Mouse (Mus musculus): Measurements from ENCODE around the gene Utrn. TPM values are rescaled to one million over a fixed set of nuclear protein-coding genes. Genes with fewer than 3 reads are reported as not detected.
A peak's percentile ranks its signal among the peaks of the same experiment; 100 is the strongest.

Utrn gene
- total and polyA plus RNA-seq, 3 experiments = 0.31 to 1.1 (median 0.67) TPM

GRCm38 (mm10) chr10:12456867-12457266 lies 412.3 kb downstream of the Utrn start:
- Histone ChIP-seq H3K27me3 (replicated peaks) (no peaks in the 10 kb centered on the region), H3K27ac (ENCODE audit: insufficient read depth, low read depth) (no peak overlapping the region), H3K9me3 (replicated peaks; ENCODE audit: low read length) (no peaks in the 10 kb centered on the region), H3K4me2 (ENCODE audit: insufficient read depth, low read depth, poor library complexity, severe bottlenecking) (no peak overlapping the region), H3K4me3 (replicated peaks in 1 of 3; ENCODE audit: low read depth in 2 of 3, low read length in 2 of 3, poor library complexity in 1 of 3) (no peak overlapping the region), H3K36me3 (replicated peaks in 1 of 2; ENCODE audit: control insufficient read depth in 1 of 2, insufficient read depth in 1 of 2, low read length in 1 of 2) (no peaks in the 10 kb centered on the region), H3K9ac (ENCODE audit: insufficient read depth, low read depth) (no peak overlapping the region), H3K79me2 (replicated peaks; ENCODE audit: control insufficient read depth, extremely low read depth, insufficient read depth, poor library complexity, severe bottlenecking) (no peaks in the 10 kb centered on the region), H3K4me1 (ENCODE audit: control insufficient read depth in 1 of 2, insufficient read depth in 2 of 2) (no peaks in the 10 kb centered on the region)
- peak; percentile 51; the same call in 1 of the 2 replicates for TF ChIP-seq MAFK (IDR thresholded peaks at IDR 0.05; ENCODE audit: insufficient replicate concordance, low read length)
- TF ChIP-seq POLR2AphosphoS2 (IDR thresholded peaks at IDR 0.05; ENCODE audit: low read depth, low read length) = no peak
- no peak for DNase-seq (ENCODE audit: extremely low read depth)
- dilution Hi-C loops (cut with MboI; ENCODE audit: extremely low pct_ligation_motif_present, extremely low pct_unique_long_range_greater_than_20kb, low sequenced_read_pairs) (no loop called here), in situ Hi-C loops (cut with MboI; ENCODE audit: low pct_ligation_motif_present, low pct_unique_long_range_greater_than_20kb, low sequenced_read_pairs) (no loop called here)

GRCm38 (mm10) chr10:12452641-12453040 lies 416.5 kb downstream of the Utrn start:
- TF ChIP-seq CHD2 (IDR thresholded peaks at IDR 0.05; ENCODE audit: low read length) (no peak), NRF1 (IDR thresholded peaks at IDR 0.05; ENCODE audit: low read depth, low read length) (no peak), ELF1 (IDR thresholded peaks at IDR 0.05; ENCODE audit: low read depth, low read length) (no peak), KAT2A (IDR thresholded peaks at IDR 0.05; ENCODE audit: insufficient replicate concordance, low read length) (no peak), MXI1 (IDR thresholded peaks at IDR 0.05; ENCODE audit: low read depth, low read length) (no peak), ZC3H11A (IDR thresholded peaks at IDR 0.05; ENCODE audit: low read depth, low read length) (no peak), HCFC1 (IDR thresholded peaks at IDR 0.05; ENCODE audit: low read depth, low read length) (no peak), SIN3A (IDR thresholded peaks at IDR 0.05; ENCODE audit: low read length) (no peak), CTCF (conservative IDR thresholded peaks at IDR 0.05 in 1 of 2, IDR thresholded peaks at IDR 0.05 in 1 of 2; ENCODE audit: low read depth in 2 of 2, low read length in 2 of 2) (no peak), IRF4 (IDR thresholded peaks at IDR 0.05; ENCODE audit: low read depth, low read length) (no peak), CHD1 (IDR thresholded peaks at IDR 0.05; ENCODE audit: low read depth, low read length) (no peak), ZKSCAN1 (IDR thresholded peaks at IDR 0.05; ENCODE audit: borderline replicate concordance, low read depth, low read length) (no peak), TCF12 (IDR thresholded peaks at IDR 0.05; ENCODE audit: low read depth, low read length) (no peak), TBP (conservative IDR thresholded peaks at IDR 0.05; ENCODE audit: low read depth, low read length) (no peak), MYC (IDR thresholded peaks at IDR 0.05; ENCODE audit: low read depth, low read length) (no peak), USF2 (conservative IDR thresholded peaks at IDR 0.05; ENCODE audit: low read depth, low read length) (no peak)
- H3K27ac ChIP-seq (ENCODE audit: insufficient read depth, low read depth) = no peak overlapping the region
- dilution Hi-C loops (cut with MboI; ENCODE audit: extremely low pct_ligation_motif_present, extremely low pct_unique_long_range_greater_than_20kb, low sequenced_read_pairs) = no loop called here
- in situ Hi-C loops (cut with MboI; ENCODE audit: low pct_ligation_motif_present, low pct_unique_long_range_greater_than_20kb, low sequenced_read_pairs) = no loop called here
- H3K9ac ChIP-seq (ENCODE audit: insufficient read depth, low read depth) = no peak overlapping the region
- H3K27me3 ChIP-seq (replicated peaks) = no peaks in the 10 kb centered on the region
- no peaks in the 10 kb centered on the region for H3K79me2 ChIP-seq (replicated peaks; ENCODE audit: control insufficient read depth, extremely low read depth, insufficient read depth, poor library complexity, severe bottlenecking)
- no peak overlapping the region for H3K4me3 ChIP-seq (replicated peaks in 1 of 3; ENCODE audit: low read depth in 2 of 3, low read length in 2 of 3, poor library complexity in 1 of 3)
- DNase-seq (ENCODE audit: extremely low read depth) = no peak
- no peaks in the 10 kb centered on the region for H3K36me3 ChIP-seq (replicated peaks in 1 of 2; ENCODE audit: control insufficient read depth in 1 of 2, insufficient read depth in 1 of 2, low read length in 1 of 2)
- H3K4me1 ChIP-seq (ENCODE audit: control insufficient read depth in 1 of 2, insufficient read depth in 2 of 2) = no peaks in the 10 kb centered on the region
- H3K9me3 ChIP-seq (replicated peaks; ENCODE audit: low read length) = no peaks in the 10 kb centered on the region
- no peak overlapping the region for H3K4me2 ChIP-seq (ENCODE audit: insufficient read depth, low read depth, poor library complexity, severe bottlenecking)
